Mouse (Mus musculus) stomach, embryonic 16.5 days (tissue): ENCODE measurements around the gene Csf3. TPM values are rescaled to one million over a fixed set of nuclear protein-coding genes. Genes with fewer than 3 reads are reported as not detected.
"Not testable (repeated sequence)": the region's sequence is repeated elsewhere in the genome, so short reads cannot be mapped to it uniquely, and the experiment has no call there.

ENCODE experiments used
- ATAC-seq: fragments of 200-750 bp; cut with Nextera tagmentation; 2 replicates; pipeline ENCODE4 v1.8.0; 2017; ENCODE audit warnings: moderate number of reproducible peaks, moderate TSS enrichment; ENCODE audit not compliant: insufficient read depth, low FRiP score
- H3K27ac ChIP-seq: fragments of 300-500 bp; sonication (generic); 2 replicates; pipeline ENCODE4 v1.5.1; 2014; ENCODE audit warnings: low read length
- H3K27me3 ChIP-seq: fragments of 300-500 bp; sonication (generic); 2 replicates; pipeline ENCODE4 v1.6.1; 2014; ENCODE audit warnings: low read length, control low read depth, mixed read lengths; ENCODE audit not compliant: control insufficient read depth, insufficient read depth
- H3K36me3 ChIP-seq: fragments of 300-500 bp; sonication (generic); 2 replicates; pipeline ENCODE4 v1.6.1; 2014; ENCODE audit warnings: low read length; ENCODE audit not compliant: control insufficient read depth, insufficient read depth
- H3K4me1 ChIP-seq: fragments of 300-500 bp; sonication (generic); 2 replicates; pipeline ENCODE4 v1.6.1; 2014; ENCODE audit warnings: low read length, control low read depth, mixed read lengths; ENCODE audit not compliant: control insufficient read depth, insufficient read depth
- H3K4me2 ChIP-seq: fragments of 300-500 bp; sonication (generic); 2 replicates; pipeline ENCODE4 v1.6.1; 2014; ENCODE audit warnings: low read depth, low read length, mixed read lengths
- H3K4me3 ChIP-seq: fragments of 300-500 bp; sonication (generic); replicated peaks from 2 replicates; pipeline ENCODE4 v1.5.1; 2014; ENCODE audit warnings: mild to moderate bottlenecking, low read length
- H3K9ac ChIP-seq: fragments of 300-500 bp; sonication (generic); 2 replicates; pipeline ENCODE4 v1.6.1; 2014; ENCODE audit warnings: low read length
- H3K9me3 ChIP-seq: fragments of 300-500 bp; sonication (generic); replicated peaks from 2 replicates; pipeline ENCODE4 v1.6.1; 2016; ENCODE audit warnings: low read length, control low read depth; ENCODE audit not compliant: control insufficient read depth
- WGBS: fragments of 180-500 bp; shearing (Covaris S2); extraction: QIAGEN DNeasy Blood & Tissue Kit; methylation state at CpG from one replicate; pipeline ENCODE4 v1.1.7; 2014; 5-methylcytosine and 5-hydroxymethylcytosine counted together
- polyA plus RNA-seq: library from polyadenylated mRNA; unstranded; fragments of >200 nt; fragmentation: Nextera tagmentation; extraction: Ambion mirVana; gene quantifications from 2 replicates; pipeline ENCODE4 v1.2.1, GENCODE M21; 2015

Gene Csf3
- polyA plus RNA-seq, 1 experiment from 2014 or later = not detected

GRCm38 (mm10) chr11:98705021-98705420, 4.0 kb downstream of the Csf3 start:
- Histone ChIP-seq H3K9ac (no peak overlapping the region), H3K27me3 (no peaks in the 10 kb centered on the region), H3K4me3 (no peak overlapping the region), H3K36me3 (peaks cover 19% of the 10 kb centered on the region; the same call in 1 of the 2 replicates), H3K4me2 (no peak overlapping the region), H3K4me1 (peaks cover 23% of the 10 kb centered on the region), H3K9me3 (no peaks in the 10 kb centered on the region), H3K27ac (no peak overlapping the region)
- 84% methylated on average over 10 of the region's 10 CpGs for WGBS
- no peak for ATAC-seq

DNA sequence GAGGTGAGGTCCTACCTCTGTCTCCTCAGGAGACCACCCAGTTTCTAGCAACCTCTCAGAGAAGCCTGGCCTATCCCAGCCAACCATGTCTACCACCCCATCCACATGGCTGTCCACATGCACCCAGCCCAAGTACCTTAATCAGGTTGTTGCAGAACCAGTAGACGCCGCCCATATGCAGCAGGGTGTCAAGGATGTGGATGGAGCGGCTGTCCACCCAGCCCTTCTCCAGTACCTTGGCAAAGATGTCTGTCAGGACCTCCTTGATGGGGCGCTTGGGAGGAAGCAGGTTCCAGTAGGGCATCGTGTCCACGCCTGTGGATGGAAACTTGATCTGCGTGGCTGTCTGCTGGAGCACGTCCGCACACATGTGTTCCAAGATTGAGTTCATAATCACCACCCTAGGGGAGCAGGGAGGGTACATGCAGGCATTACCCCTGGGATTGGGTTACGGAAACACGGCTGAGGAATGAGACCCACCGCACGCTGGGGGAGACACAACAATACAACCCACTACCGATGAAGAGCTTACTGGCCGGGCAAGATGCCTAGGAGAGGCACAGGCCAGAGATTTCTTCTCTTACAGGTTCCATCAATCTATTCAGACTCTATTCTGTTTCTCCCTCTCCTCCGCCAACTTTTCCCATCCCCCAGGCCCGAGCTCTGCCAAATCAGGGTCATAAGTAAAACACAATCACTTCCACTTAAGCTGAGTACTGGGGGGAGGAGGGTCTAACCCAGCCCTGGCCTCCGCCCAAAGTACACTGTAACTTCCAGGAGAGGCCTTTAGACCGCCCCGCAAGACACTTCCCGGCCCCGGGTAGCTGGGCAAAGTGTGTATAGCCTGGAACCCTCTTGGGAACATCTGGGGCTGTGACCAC, 6.6 kb downstream of the Csf3 start:
- Histone ChIP-seq H3K27ac (peak overlapping the region; percentile 48), H3K9ac (0 out of 2 replicates have a peak overlapping the region, but pooled peaks have one; percentile 21)

DNA sequence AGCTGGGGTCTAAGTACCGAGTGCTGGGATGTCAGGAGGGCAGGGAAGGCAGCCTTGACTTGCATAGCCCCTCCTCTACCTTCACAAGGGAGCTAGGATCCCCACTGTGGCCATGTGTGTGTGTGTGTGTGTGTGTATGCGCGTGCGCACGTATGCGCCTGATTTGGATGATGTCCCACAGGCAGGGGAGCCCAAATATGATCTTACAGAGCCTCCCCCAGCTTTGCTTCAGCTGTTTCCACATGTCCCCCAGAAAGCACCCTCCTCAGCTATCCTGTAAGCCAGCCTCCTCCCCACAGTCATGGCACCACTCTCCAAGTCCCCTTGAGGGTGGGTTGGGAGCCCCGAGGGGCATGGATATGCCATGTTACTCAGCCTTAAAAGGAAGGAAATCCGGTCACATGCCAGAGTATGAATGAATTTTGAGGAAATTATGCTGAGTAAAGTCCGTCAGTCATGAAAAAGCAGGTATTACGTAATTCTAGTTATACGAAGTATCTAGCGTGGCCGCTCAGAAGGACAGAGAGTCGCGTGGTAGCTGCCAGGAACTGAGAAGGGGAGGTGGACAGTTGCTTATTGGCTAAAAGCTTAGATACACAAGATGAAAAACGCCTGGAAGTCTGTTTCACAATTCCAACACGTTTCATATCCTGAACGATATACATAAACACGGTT, 7.4 kb downstream of the Csf3 start:
- Histone ChIP-seq H3K9ac (0 out of 2 replicates have a peak overlapping the region, but pooled peaks have one; percentile 21), H3K36me3 (peaks cover 23% of the 10 kb centered on the region; the same call in 1 of the 2 replicates), H3K27ac (peak overlapping the region; percentile 48), H3K4me2 (no peak overlapping the region), H3K9me3 (no peaks in the 10 kb centered on the region), H3K4me1 (peaks cover 26% of the 10 kb centered on the region), H3K27me3 (no peaks in the 10 kb centered on the region), H3K4me3 (no peak overlapping the region)
- ATAC-seq = no peak
- WGBS = 66% methylated on average over 19 of the region's 19 CpGs

More for the DNA sequence above, 6.6 kb downstream of the Csf3 start:
- no peak overlapping the region for H3K4me3 ChIP-seq
- H3K9me3 ChIP-seq = no peaks in the 10 kb centered on the region
- H3K4me2 ChIP-seq = no peak overlapping the region
- peak; percentile 51; the same call in 1 of the 2 replicates for ATAC-seq
- H3K4me1 ChIP-seq = peaks cover 26% of the 10 kb centered on the region
- peaks cover 23% of the 10 kb centered on the region; the same call in 1 of the 2 replicates for H3K36me3 ChIP-seq
- H3K27me3 ChIP-seq = no peaks in the 10 kb centered on the region
- WGBS = 75% methylated on average over 22 of the region's 22 CpGs

- Histone ChIP-seq H3K4me3 (no peak overlapping the region), H3K4me2 (no peak overlapping the region), H3K27ac (peak overlapping the region; percentile 68), H3K9ac (no peak overlapping the region), H3K9me3 (no peaks in the 10 kb centered on the region), H3K4me1 (peaks cover 26% of the 10 kb centered on the region), H3K27me3 (no peaks in the 10 kb centered on the region), H3K36me3 (peaks cover 25% of the 10 kb centered on the region; the same call in 1 of the 2 replicates)
- peak; percentile 15; the same call in 1 of the 2 replicates for ATAC-seq
- 62% methylated on average over 26 of the region's 26 CpGs for WGBS
Measured at GRCm38 (mm10) chr11:98709001-98709741, 8.1 kb downstream of the Csf3 start.

DNA sequence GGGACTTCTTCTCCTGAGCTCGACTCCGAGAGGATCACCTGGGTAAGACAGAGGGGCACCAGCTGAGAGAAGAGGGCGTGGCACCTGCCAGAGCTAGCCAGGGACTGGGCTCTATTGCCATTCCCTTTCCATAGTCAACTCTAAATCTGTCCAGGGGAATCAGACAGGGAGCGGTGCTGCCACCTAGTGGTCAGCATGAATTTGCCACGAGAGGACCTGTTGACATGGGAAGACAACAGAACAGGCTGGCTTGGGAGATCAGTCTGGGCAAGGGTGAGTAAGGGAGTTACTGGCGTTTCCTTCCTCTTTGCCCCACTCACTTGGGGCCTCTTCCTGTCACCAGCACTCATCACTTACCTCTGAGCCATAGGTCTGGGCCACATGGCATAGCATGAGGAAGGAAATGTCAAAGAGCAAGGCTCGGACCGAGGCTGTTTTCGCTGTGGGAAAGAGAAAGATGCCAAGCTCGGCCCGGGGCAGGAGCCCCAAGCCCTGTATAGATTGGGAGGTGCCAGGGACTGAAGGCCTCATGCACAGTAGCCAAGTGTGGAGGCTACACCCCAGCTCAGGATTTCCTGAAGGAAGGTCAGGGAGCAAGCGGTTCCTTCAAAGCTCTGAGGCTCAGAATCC, 9.5 kb downstream of the Csf3 start:
- WGBS = 49% methylated on average over 12 of the region's 12 CpGs
- Histone ChIP-seq H3K27ac (peak overlapping the region; percentile 68), H3K4me1 (peaks cover 26% of the 10 kb centered on the region)

GRCm38 (mm10) chr11:98711046-98711434, 10.0 kb downstream of the Csf3 start:
- H3K4me1 ChIP-seq = peaks cover 26% of the 10 kb centered on the region
- peaks cover 24% of the 10 kb centered on the region; the same call in 1 of the 2 replicates for H3K36me3 ChIP-seq
- no peak overlapping the region for H3K4me2 ChIP-seq
- H3K27me3 ChIP-seq = no peaks in the 10 kb centered on the region
- WGBS = 73% methylated on average over 4 of the region's 4 CpGs
- ATAC-seq = no peak
- H3K4me3 ChIP-seq = no peak overlapping the region
- H3K27ac ChIP-seq = peak overlapping the region; percentile 33; the same call in 1 of the 2 replicates
- no peak overlapping the region for H3K9ac ChIP-seq
- H3K9me3 ChIP-seq = no peaks in the 10 kb centered on the region

More for the DNA sequence above, 9.5 kb downstream of the Csf3 start:
- H3K9ac ChIP-seq = 0 out of 2 replicates have a peak overlapping the region, but pooled peaks have one; percentile 46
- no peak overlapping the region for H3K4me2 ChIP-seq
- no peaks in the 10 kb centered on the region for H3K9me3 ChIP-seq
- no peaks in the 10 kb centered on the region for H3K27me3 ChIP-seq
- peaks cover 29% of the 10 kb centered on the region; the same call in 1 of the 2 replicates for H3K36me3 ChIP-seq
- ATAC-seq = peak; percentile 19
- H3K4me3 ChIP-seq = no peak overlapping the region

- H3K9me3 ChIP-seq, H3K27me3 ChIP-seq, ATAC-seq, H3K4me3 ChIP-seq, H3K4me2 ChIP-seq, H3K27ac ChIP-seq, H3K9ac ChIP-seq: not testable (repeated sequence)
- Histone ChIP-seq H3K36me3 (peaks cover 16% of the 10 kb centered on the region; the same call in 1 of the 2 replicates), H3K4me1 (peaks cover 26% of the 10 kb centered on the region)
- WGBS = 81% methylated on average over 6 of the region's 6 CpGs
Measured at GRCm38 (mm10) chr11:98712009-98712408, 10.9 kb downstream of the Csf3 start.

DNA sequence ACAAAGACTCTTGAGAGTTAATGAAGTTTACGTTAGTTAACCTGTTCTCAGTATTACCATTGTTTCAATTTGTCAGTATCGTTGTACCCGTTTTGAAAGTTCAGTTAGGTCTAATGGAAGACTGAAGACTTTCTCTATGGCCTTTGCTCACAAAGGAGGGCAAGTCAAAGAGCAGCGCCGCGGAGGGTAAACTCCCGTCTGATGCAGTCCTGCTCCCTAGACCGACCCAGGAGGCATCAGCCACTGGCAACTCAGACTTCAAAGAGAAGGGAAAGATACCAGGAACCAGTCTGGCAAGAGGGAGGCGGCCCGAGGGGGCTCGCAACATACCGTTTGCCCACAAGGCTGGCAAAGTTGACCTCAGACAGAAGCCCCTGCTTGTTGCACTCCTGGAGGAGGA, 12.6 kb downstream of the Csf3 start:
- H3K36me3 ChIP-seq = peaks cover 10% of the 10 kb centered on the region; the same call in 1 of the 2 replicates
- no peak overlapping the region for H3K27ac ChIP-seq
- no peaks in the 10 kb centered on the region for H3K9me3 ChIP-seq
- H3K27me3 ChIP-seq = no peaks in the 10 kb centered on the region
- H3K4me2 ChIP-seq = no peak overlapping the region
- H3K4me1 ChIP-seq = peaks cover 10% of the 10 kb centered on the region
- no peak overlapping the region for H3K9ac ChIP-seq
- no peak for ATAC-seq
- WGBS = 76% methylated on average over 12 of the region's 12 CpGs
- H3K4me3 ChIP-seq = no peak overlapping the region
